Mouse (Mus musculus) stomach, postnatal 0 days (tissue): ENCODE results near the gene Slc30a5.

Source experiments
- CTCF ChIP-seq: IDR thresholded peaks from 2 replicates; pipeline ENCODE4 v1.5.1; 2016; ENCODE audit warnings: antibody characterized with exemption, low read depth, mild to moderate bottlenecking, moderate library complexity
- EP300 ChIP-seq: optimal IDR thresholded peaks from 2 replicates; pipeline ENCODE3; 2016; ENCODE audit warnings: antibody characterized with exemption

GRCm38 (mm10) chr13:100785806-100786413 lies 47.3 kb downstream of the Slc30a5 start:
- no peak for TF ChIP-seq CTCF
- no peak for TF ChIP-seq EP300
